Mouse (Mus musculus): Measurements from ENCODE around the gene Olfr904. TPM values are rescaled to one million over a fixed set of nuclear protein-coding genes. Genes with fewer than 3 reads are reported as not detected.
"Not testable (repeated sequence)": the region's sequence is repeated elsewhere in the genome, so short reads cannot be mapped to it uniquely, and the experiment has no call there.

The Olfr904 gene
- not detected in 2 replicates for polyA plus RNA-seq (2015; fragmentation: Nextera tagmentation; extraction: Ambion mirVana)

GRCm38 (mm10) chr9:38462844-38463243, at the start of gene Olfr904:
Gene Olfr904 (plus strand): TSS chr9:38463144.
- no peak for ATAC-seq (ENCODE audit: low read depth)
- Histone ChIP-seq H3K4me1 (replicated peaks; ENCODE audit: control insufficient read depth, insufficient read depth, low read length) (no peaks in the 10 kb centered on the region), H3K36me3 (ENCODE audit: control insufficient read depth, insufficient read depth, low read length) (no peaks in the 10 kb centered on the region), H3K27ac (ENCODE audit: low read length) (no peak within 1 kb of the TSS), H3K9ac (ENCODE audit: low read length) (no peak within 1 kb of the TSS), H3K4me2 (ENCODE audit: low read depth, low read length) (no peak within 1 kb of the TSS), H3K4me3 (ENCODE audit: low read length) (no peak within 1 kb of the TSS), H3K27me3 (ENCODE audit: control insufficient read depth, insufficient read depth, low read depth, low read length) (no peaks in the 10 kb centered on the region), H3K9me3 (ENCODE audit: control insufficient read depth, low read length) (no peaks in the 10 kb centered on the region)

- not testable (repeated sequence) for H3K27me3 ChIP-seq (ENCODE audit: control insufficient read depth, insufficient read depth, low read depth, low read length); H3K9me3 ChIP-seq (ENCODE audit: control insufficient read depth, low read length); ATAC-seq (ENCODE audit: low read depth); H3K4me2 ChIP-seq (ENCODE audit: low read depth, low read length); H3K4me3 ChIP-seq (ENCODE audit: low read length); H3K27ac ChIP-seq (ENCODE audit: low read length); H3K4me1 ChIP-seq (replicated peaks; ENCODE audit: control insufficient read depth, insufficient read depth, low read length); H3K9ac ChIP-seq (ENCODE audit: low read length); H3K36me3 ChIP-seq (ENCODE audit: control insufficient read depth, insufficient read depth, low read length)
- WGBS, result 86% methylated on average over 14 of the region's 14 CpGs
Measured at GRCm38 (mm10) chr9:38413502-38413901, 49.4 kb upstream of the Olfr904 start.

GRCm38 (mm10) chr9:38423801-38424200, 39.1 kb upstream of the Olfr904 start:
- ATAC-seq (ENCODE audit: low read depth), result no peak
- Histone ChIP-seq H3K27ac (ENCODE audit: low read length) (no peak overlapping the region), H3K9ac (ENCODE audit: low read length) (no peak overlapping the region), H3K4me2 (ENCODE audit: low read depth, low read length) (no peak overlapping the region), H3K4me1 (replicated peaks; ENCODE audit: control insufficient read depth, insufficient read depth, low read length) (no peaks in the 10 kb centered on the region), H3K36me3 (ENCODE audit: control insufficient read depth, insufficient read depth, low read length) (no peaks in the 10 kb centered on the region), H3K9me3 (ENCODE audit: control insufficient read depth, low read length) (no peaks in the 10 kb centered on the region), H3K4me3 (ENCODE audit: low read length) (no peak overlapping the region), H3K27me3 (ENCODE audit: control insufficient read depth, insufficient read depth, low read depth, low read length) (no peaks in the 10 kb centered on the region)

GRCm38 (mm10) chr9:38427026-38427425, 35.9 kb upstream of the Olfr904 start:
- no peak overlapping the region for H3K4me2 ChIP-seq (ENCODE audit: low read depth, low read length)
- H3K27me3 ChIP-seq (ENCODE audit: control insufficient read depth, insufficient read depth, low read depth, low read length), result no peaks in the 10 kb centered on the region
- no peaks in the 10 kb centered on the region for H3K4me1 ChIP-seq (replicated peaks; ENCODE audit: control insufficient read depth, insufficient read depth, low read length)
- no peak for ATAC-seq (ENCODE audit: low read depth)
- H3K36me3 ChIP-seq (ENCODE audit: control insufficient read depth, insufficient read depth, low read length), result no peaks in the 10 kb centered on the region
- H3K9ac ChIP-seq (ENCODE audit: low read length), result no peak overlapping the region
- no peak overlapping the region for H3K4me3 ChIP-seq (ENCODE audit: low read length)
- no peak overlapping the region for H3K27ac ChIP-seq (ENCODE audit: low read length)
- 11% methylated on average over 1 of the region's 1 CpGs for WGBS
- H3K9me3 ChIP-seq (ENCODE audit: control insufficient read depth, low read length), result no peaks in the 10 kb centered on the region

GRCm38 (mm10) chr9:38429155-38429554, 33.8 kb upstream of the Olfr904 start, which contains the start of gene Olfr901:
Gene Olfr901 (plus strand): TSS chr9:38429455.
- no peak within 1 kb of the TSS for H3K27ac ChIP-seq (ENCODE audit: low read length)
- WGBS, result 82% methylated on average over 1 of the region's 1 CpGs
- no peak within 1 kb of the TSS for H3K9ac ChIP-seq (ENCODE audit: low read length)
- H3K4me3 ChIP-seq (ENCODE audit: low read length), result no peak within 1 kb of the TSS
- no peak for ATAC-seq (ENCODE audit: low read depth)
- H3K27me3 ChIP-seq (ENCODE audit: control insufficient read depth, insufficient read depth, low read depth, low read length), result no peaks in the 10 kb centered on the region
- H3K36me3 ChIP-seq (ENCODE audit: control insufficient read depth, insufficient read depth, low read length), result no peaks in the 10 kb centered on the region
- no peak within 1 kb of the TSS for H3K4me2 ChIP-seq (ENCODE audit: low read depth, low read length)
- H3K9me3 ChIP-seq (ENCODE audit: control insufficient read depth, low read length), result no peaks in the 10 kb centered on the region
- no peaks in the 10 kb centered on the region for H3K4me1 ChIP-seq (replicated peaks; ENCODE audit: control insufficient read depth, insufficient read depth, low read length)

GRCm38 (mm10) chr9:38447352-38447751, 15.6 kb upstream of the Olfr904 start, which contains the start of gene Olfr902:
Gene Olfr902 (plus strand): TSS chr9:38447652.
- no peaks in the 10 kb centered on the region for H3K36me3 ChIP-seq (ENCODE audit: control insufficient read depth, insufficient read depth, low read length)
- H3K4me2 ChIP-seq (ENCODE audit: low read depth, low read length), result no peak within 1 kb of the TSS
- 83% methylated on average over 5 of the region's 5 CpGs for WGBS
- H3K9ac ChIP-seq (ENCODE audit: low read length), result no peak within 1 kb of the TSS
- no peak within 1 kb of the TSS for H3K27ac ChIP-seq (ENCODE audit: low read length)
- no peaks in the 10 kb centered on the region for H3K9me3 ChIP-seq (ENCODE audit: control insufficient read depth, low read length)
- no peak within 1 kb of the TSS for H3K4me3 ChIP-seq (ENCODE audit: low read length)
- no peak for ATAC-seq (ENCODE audit: low read depth)
- H3K4me1 ChIP-seq (replicated peaks; ENCODE audit: control insufficient read depth, insufficient read depth, low read length), result no peaks in the 10 kb centered on the region
- H3K27me3 ChIP-seq (ENCODE audit: control insufficient read depth, insufficient read depth, low read depth, low read length), result no peaks in the 10 kb centered on the region

- Histone ChIP-seq H3K4me1 (replicated peaks; ENCODE audit: control insufficient read depth, insufficient read depth, low read length) (no peaks in the 10 kb centered on the region), H3K9ac (ENCODE audit: low read length) (no peak within 1 kb of the TSS), H3K4me2 (ENCODE audit: low read depth, low read length) (no peak within 1 kb of the TSS), H3K36me3 (ENCODE audit: control insufficient read depth, insufficient read depth, low read length) (no peaks in the 10 kb centered on the region), H3K27me3 (ENCODE audit: control insufficient read depth, insufficient read depth, low read depth, low read length) (no peaks in the 10 kb centered on the region), H3K9me3 (ENCODE audit: control insufficient read depth, low read length) (no peaks in the 10 kb centered on the region), H3K4me3 (ENCODE audit: low read length) (no peak within 1 kb of the TSS), H3K27ac (ENCODE audit: low read length) (no peak within 1 kb of the TSS)
- no peak for ATAC-seq (ENCODE audit: low read depth)
Measured at GRCm38 (mm10) chr9:38470807-38471206, 7.9 kb downstream of the Olfr904 start, which contains the start of gene Olfr905. Gene Olfr905 (plus strand): TSS chr9:38471107.

- no peaks in the 10 kb centered on the region for H3K27me3 ChIP-seq (ENCODE audit: control insufficient read depth, insufficient read depth, low read depth, low read length)
- H3K4me2 ChIP-seq (ENCODE audit: low read depth, low read length), result no peak within 1 kb of the TSS
- no peaks in the 10 kb centered on the region for H3K9me3 ChIP-seq (ENCODE audit: control insufficient read depth, low read length)
- ATAC-seq (ENCODE audit: low read depth), result no peak
- no peak within 1 kb of the TSS for H3K27ac ChIP-seq (ENCODE audit: low read length)
- no peak within 1 kb of the TSS for H3K4me3 ChIP-seq (ENCODE audit: low read length)
- H3K4me1 ChIP-seq (replicated peaks; ENCODE audit: control insufficient read depth, insufficient read depth, low read length), result no peaks in the 10 kb centered on the region
- H3K36me3 ChIP-seq (ENCODE audit: control insufficient read depth, insufficient read depth, low read length), result no peaks in the 10 kb centered on the region
- WGBS, result 68% methylated on average over 3 of the region's 3 CpGs
- no peak within 1 kb of the TSS for H3K9ac ChIP-seq (ENCODE audit: low read length)
Measured at GRCm38 (mm10) chr9:38486785-38487184, 23.8 kb downstream of the Olfr904 start, which contains the start of gene Olfr906. Gene Olfr906 (plus strand): TSS chr9:38487085.

GRCm38 (mm10) chr9:38495501-38495900, 32.6 kb downstream of the Olfr904 start, which contains the start of gene Olfr907:
Gene Olfr907 (plus strand): TSS chr9:38495801.
- H3K4me2 ChIP-seq (ENCODE audit: low read depth, low read length), result no peak within 1 kb of the TSS
- no peaks in the 10 kb centered on the region for H3K36me3 ChIP-seq (ENCODE audit: control insufficient read depth, insufficient read depth, low read length)
- no peak within 1 kb of the TSS for H3K4me3 ChIP-seq (ENCODE audit: low read length)
- H3K4me1 ChIP-seq (replicated peaks; ENCODE audit: control insufficient read depth, insufficient read depth, low read length), result no peaks in the 10 kb centered on the region
- no peaks in the 10 kb centered on the region for H3K27me3 ChIP-seq (ENCODE audit: control insufficient read depth, insufficient read depth, low read depth, low read length)
- no peak for ATAC-seq (ENCODE audit: low read depth)
- no peak within 1 kb of the TSS for H3K27ac ChIP-seq (ENCODE audit: low read length)
- no peak within 1 kb of the TSS for H3K9ac ChIP-seq (ENCODE audit: low read length)
- WGBS, result 69% methylated on average over 2 of the region's 2 CpGs
- no peaks in the 10 kb centered on the region for H3K9me3 ChIP-seq (ENCODE audit: control insufficient read depth, low read length)

GRCm38 (mm10) chr9:38512353-38512752, 49.4 kb downstream of the Olfr904 start:
- Histone ChIP-seq H3K27ac (ENCODE audit: low read length) (no peak overlapping the region), H3K4me3 (ENCODE audit: low read length) (no peak overlapping the region), H3K27me3 (ENCODE audit: control insufficient read depth, insufficient read depth, low read depth, low read length) (no peaks in the 10 kb centered on the region), H3K9me3 (ENCODE audit: control insufficient read depth, low read length) (no peaks in the 10 kb centered on the region), H3K4me1 (replicated peaks; ENCODE audit: control insufficient read depth, insufficient read depth, low read length) (no peaks in the 10 kb centered on the region), H3K4me2 (ENCODE audit: low read depth, low read length) (no peak overlapping the region), H3K36me3 (ENCODE audit: control insufficient read depth, insufficient read depth, low read length) (no peaks in the 10 kb centered on the region), H3K9ac (ENCODE audit: low read length) (no peak overlapping the region)
- 66% methylated on average over 2 of the region's 2 CpGs for WGBS
- no peak for ATAC-seq (ENCODE audit: low read depth)

Measured in lung, embryonic 16.5 days (tissue).